Mouse (Mus musculus): ENCODE measurements around the gene Sp140.
"Not testable (repeated sequence)": the region's sequence is repeated elsewhere in the genome, so short reads cannot be mapped to it uniquely, and the experiment has no call there.

DNA sequence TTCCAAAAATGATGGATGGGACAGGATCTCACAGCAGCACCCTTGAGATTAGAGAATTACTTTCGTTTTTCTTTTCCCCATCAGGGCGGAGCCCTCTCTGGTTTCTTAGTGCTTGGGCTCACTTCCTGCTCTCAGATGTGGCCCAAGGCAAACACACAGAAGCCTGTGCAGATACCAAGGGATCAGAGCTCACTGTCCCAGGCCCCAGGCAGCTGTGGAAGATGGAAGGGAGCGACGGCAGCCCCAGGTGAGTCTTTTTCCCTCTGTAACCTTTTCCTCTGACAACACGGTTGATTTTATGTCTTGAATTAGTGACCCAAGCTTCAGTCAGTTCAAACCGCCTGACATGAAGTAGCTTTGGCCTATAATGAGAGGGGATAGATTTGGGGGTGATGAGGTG is 49.7 kb downstream of the Sp140 start, which contains the start of gene Sp100:
- TF ChIP-seq CTCF (IDR thresholded peaks at IDR 0.05; ENCODE audit: control insufficient read depth, insufficient read depth, low read length): not testable (repeated sequence)
- peak; percentile 55; the same call in 1 of the 2 replicates for TF ChIP-seq POLR2A (IDR thresholded peaks at IDR 0.05; ENCODE audit: borderline replicate concordance, control insufficient read depth, low read depth, low read length)
